Mouse (Mus musculus) urinary bladder, adult 2 months (tissue): Measurements from ENCODE around the gene Setd7. TPM values are rescaled to one million over a fixed set of nuclear protein-coding genes. Genes with fewer than 3 reads are reported as not detected.

Source experiments
- DNase-seq: peaks from one replicate; pipeline ENCODE4 v3.0.0; 2022; ENCODE audit warnings: low spot score
- polyA plus RNA-seq: library from polyadenylated mRNA; depleted of rRNA; stranded (reverse); fragments of >200 nt; gene quantifications from 2 replicates; pipeline ENCODE4 v1.2.3, GENCODE M21; 2012

The Setd7 gene
- polyA plus RNA-seq, 1 experiment: 41.5 TPM

DNA sequence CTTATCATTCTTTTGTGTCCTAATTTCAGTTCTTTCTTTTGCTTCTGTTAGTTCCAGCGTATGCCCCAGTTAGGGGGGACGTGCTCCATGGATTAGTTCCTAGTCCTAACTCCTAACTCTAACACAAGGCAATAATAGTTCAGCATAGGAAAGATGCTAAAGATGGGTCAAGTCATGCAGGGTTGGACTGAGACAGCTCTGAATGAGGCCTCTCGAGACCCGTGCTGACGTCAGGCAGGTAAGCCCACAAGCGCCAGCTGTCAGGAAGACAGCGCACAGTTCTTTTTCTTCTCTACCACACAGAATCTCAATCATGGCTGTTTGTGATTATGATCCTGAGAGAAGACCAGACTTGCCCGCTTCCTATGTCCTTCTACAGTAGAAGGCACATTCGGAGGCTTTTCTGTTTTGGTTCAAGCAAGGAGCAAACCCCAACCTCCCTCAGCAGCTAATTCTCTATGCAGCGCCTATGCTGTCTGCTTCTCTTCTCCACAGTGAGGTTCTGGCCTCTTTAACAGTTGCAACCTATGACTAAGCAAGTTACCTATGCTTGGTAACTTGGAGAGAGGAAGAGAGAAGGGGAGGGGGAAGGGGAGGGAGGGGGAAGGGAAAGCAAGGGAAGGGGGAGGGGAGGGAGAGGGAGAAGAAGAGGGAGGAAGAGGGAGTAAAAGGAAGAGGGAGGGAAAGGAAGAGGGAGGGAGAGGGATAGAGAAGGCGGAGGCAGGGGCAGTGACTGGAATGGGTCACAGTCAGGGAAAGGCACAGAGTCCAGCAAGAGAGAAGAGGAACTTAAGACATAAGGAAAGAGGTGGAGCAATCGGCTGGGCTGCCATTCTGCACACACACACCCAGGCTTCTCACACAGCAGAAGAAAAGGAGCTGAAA is 42.6 kb downstream of the Setd7 start:
- DNase-seq: no peak

DNA sequence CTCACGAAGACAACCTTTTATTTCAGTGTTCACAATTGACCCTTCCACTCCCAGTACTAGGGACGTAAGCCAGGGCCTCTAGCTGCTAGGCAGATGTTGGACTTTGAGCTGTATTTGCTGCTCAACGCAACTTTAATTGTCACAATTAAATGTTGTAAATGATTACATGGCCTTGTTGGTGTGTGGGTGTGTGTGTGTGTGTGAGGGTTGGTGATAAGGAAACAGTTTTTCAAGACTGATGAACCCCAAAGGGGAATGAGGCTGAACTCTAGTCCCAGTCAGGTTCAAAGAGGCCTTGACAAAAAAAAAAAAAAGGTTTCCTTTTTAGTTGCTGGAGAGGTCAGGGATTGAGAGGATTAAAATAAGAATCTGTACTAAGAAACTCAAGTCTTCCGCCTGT is 43.2 kb downstream of the Setd7 start:
- DNase-seq: no peak

DNA sequence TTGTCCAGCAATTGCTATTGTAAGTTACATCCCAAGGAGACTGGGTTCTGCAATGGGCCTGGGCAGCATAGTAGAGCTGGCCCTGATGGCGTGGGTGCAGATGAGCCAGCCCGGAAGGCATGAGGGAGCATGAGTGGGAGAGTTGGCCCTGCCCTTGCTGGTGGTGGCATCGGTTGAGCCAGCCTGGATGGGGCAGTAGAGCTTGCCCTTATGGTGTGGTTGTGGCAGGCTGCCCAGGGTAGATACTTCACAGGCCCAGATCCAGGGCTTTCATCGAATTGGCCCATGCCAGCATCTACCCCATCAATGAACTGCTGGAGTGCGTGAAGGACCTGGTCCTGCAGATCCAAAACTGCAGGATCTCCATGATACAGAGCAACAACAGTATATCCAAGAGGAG is 48.7 kb downstream of the Setd7 start:
- DNase-seq: no peak

DNA sequence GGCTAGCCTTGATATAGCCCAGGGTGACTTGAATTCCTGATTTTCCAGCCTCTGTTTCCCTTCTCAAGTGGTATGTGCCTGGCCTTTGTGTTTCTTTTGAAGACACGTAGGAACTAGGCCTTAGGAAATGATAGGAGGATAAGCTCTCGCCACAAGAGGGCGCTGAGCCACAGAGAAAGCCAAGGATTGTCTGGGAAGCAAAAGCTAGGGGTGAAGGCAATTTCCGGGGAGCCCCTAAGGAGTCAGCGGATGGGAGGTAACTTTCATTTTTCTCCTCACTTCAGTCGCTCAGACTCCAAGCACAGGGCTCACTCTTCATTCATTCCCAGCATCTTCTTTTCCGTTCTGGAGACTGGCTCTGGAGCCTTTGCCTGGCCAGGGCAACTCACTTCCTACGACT is 49.8 kb downstream of the Setd7 start:
- peak; percentile 58 for DNase-seq

DNA sequence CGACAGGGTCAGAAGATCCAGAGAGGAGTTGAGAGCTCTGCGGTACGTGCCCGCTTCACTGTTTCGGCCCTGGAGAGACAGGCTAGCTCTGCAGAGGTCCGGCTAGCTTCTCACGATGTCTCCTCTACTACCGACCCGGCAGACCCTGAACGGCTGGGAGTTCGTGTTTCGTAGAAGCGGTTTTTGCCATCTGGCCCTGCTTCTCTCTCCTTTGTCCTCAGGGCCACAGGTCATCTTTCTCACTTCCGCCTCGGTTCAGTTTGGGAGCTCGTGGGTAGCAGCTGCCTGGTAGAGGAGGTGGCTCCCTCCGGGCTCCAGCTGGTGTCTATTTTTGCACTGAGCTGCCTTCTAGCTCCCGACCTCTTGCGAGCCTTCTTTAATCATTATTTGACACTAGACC is 55.2 kb downstream of the Setd7 start:
- DNase-seq: no peak

DNA sequence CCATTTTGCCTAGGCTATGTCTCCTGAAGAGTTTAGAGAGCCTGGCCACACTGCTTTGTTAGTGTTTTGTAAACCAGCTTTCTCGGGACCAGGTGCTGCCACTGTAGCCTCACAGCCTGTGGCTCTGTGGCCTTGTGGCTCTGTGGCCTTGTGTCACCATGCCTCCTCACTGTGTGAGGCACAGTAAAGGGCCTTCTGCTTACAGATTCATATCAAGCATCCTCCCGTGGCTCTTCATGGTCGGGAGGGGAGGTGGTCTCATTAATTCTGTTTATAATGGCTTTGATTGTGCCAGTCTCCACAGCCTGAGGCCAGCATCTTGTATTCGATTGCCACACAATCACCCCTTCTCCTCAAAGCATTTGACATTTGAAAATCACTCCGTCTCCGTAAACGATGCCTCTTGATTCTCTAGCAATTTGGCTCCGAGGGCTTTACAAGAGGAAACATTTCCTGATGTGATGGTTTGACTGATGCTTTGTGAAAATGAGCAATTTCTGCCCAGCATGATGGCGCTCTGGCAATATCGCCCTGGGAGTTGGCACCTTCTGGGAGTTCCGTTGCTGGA is 56.2 kb downstream of the Setd7 start:
- DNase-seq: no peak

DNA sequence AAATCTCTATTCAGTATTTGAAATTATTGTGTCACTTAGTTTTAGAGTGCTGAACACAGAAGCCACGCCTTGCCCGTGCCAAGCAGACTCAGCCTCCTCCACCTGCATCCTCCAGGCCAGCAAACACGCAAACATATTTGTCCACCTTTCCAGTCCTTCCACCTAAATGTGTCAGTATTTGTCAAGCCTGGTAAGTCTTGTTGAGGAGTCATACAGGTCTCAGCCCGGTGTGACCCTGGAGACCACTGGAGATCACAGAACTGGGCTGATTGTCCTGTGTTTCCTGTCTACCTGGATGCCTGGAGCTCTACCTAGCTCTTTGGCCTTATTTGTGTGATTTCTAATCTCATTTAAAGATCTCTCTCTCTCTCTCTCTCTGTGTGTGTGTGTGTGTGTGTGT is 60.8 kb downstream of the Setd7 start:
- no peak for DNase-seq

DNA sequence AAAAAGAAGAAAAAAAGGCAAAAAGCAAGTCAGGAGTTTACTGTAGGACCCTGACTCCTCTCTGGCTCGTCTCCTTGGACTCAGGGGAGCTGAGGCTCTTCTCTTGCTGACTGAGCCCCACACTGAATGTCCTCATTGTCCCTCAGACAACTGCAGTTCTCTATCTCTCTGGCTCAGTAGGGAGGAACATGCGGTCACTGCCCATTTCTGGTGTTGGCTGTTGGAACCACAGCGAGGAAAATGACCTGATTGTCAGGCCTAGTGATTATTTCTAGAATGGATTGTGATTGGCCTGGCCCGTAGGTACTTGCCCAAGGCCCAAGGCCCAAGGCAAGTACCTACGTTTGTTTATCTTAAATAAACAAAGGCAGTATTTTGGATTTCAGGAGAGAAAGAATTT is 62.0 kb downstream of the Setd7 start:
- DNase-seq: no peak

DNA sequence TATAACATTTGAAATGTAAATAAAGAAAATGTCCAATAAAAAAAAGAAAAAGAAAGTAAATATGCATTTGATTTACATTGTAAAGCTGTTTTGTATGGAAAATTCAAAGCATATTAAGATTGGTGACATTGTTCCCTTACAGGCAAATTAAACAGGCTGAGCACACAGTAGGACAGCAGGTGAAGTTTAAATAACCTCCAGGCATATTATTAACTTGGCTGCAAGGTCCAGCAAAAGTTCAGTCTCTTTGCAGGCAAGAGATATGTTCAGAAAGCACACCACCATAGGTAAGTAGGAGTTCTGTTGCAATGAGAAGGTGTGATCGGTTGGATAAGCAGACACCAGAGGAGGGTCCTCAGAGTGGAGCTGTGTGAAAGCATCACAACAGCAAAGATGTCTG is 62.7 kb downstream of the Setd7 start:
- DNase-seq: no peak

DNA sequence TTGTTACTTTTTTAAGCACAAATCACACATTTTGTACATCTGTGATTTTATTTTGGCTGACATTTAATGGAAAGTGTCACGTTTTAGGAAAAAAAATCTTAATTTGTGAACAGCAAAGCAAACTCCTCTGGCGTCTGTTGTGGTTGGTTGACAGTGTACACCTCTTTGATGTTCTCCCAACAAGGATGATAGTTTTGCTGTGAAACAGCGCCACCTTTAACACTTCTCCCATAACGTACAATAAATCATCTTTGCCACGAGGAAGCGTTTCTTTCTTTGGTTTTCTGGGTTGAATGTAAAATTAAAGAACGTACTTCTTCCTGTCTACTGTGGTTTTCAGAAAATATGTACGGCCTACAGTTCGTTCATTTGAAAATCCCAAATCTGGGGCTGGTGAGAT is 65.0 kb downstream of the Setd7 start:
- no peak for DNase-seq

DNA sequence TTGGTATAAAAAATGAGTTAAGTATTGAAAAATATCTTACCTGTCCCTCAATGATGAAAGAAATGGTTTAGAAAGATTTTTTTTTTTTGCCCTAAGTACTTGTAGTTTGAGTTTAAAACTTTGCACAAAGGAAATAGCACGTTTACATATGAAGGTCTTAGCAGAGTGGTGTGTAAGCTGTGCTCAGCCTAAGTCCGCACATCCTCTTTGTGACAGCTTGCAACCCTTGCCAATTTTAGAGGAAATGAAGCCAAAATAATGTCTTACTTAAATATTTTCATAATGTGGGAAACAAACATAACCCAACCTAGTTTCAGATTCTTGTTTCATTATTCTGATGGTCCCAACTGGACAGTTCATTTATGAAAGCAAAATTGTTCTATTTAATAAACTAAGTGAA is 66.2 kb downstream of the Setd7 start:
- DNase-seq: no peak

DNA sequence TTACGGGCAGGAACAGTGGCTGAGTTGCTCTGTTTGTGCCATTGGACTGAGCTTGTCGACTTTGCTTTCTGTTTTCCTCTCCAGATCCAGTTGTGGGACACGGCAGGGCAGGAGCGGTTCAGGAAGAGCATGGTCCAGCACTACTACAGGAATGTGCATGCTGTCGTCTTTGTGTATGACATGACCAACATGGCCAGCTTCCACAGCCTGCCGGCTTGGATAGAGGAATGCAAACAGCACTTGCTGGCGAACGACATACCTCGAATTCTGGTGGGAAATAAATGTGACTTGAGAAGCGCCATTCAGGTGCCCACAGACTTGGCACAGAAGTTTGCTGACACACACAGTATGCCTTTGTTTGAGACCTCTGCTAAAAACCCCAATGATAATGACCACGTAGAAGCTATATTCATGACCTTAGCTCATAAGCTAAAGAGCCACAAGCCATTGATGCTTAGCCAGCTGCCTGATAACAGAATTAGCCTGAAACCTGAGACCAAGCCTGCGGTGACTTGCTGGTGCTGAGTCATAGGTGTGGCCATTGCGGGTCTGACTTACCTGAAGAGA is 67.3 kb downstream of the Setd7 start:
- no peak for DNase-seq

DNA sequence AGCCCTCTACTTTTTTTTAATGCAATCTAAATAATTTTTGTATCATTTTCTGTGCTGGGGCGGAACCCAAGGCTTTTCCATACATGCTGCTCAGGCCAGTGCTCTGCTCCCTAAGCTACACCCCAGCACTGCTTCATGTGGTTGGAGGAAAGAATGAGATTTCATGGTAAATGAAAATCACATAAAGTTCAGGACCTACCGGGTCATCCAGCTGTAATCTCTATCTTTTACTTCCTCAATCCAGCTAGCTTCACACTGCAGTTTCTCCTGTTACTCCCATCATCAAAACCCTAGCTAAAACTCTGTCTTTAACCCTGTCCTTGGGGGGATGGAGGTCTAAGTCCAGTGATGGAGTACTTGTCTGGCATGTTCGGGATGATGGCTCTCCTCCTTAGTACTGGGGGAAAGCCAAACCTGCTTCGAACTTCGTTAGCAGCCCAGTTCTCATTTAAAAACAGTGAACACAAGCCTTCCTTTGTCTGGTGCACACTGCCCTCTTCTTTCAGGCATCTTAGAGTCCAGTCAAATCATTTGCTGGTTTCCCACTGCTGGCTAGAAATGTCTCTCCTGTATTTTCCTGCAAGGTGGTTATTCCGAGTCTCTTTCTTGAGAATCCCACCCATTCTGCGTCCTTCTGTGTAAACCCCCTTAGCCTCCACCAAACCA is 70.5 kb downstream of the Setd7 start:
- no peak for DNase-seq

DNA sequence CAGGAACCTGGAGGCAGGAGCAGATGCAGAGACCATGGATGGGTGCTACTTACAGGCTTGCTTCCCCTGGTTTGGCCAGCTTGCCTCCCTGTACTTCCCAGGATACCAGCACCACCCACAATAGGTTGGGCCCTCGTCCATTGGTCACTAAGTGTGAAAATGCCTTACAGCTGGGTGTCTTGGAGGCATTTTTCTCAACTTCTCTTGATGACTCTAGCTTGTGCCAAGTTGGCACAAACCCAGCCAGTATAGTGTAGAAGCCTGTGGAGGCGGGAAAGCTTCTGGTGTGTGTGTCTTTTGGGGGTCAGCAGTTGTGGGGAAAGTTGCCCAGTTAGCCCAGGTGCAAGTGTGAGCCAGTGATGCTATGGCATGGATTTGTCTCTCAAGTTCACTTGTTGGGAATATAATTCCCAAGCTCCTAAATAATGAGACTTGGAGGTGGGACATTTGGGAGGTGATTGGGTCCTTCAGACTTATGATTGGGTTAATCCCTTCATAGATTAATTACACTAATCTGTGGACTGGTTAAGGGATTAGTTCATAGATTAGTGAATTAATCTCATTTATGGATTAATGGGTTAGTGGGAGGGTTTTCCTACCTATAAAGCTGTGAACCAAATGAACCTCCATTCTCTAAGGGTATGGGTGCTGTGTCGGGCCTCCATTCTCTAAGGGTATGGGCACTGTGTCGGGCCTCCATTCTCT is 74.0 kb downstream of the Setd7 start:
- no peak for DNase-seq

DNA sequence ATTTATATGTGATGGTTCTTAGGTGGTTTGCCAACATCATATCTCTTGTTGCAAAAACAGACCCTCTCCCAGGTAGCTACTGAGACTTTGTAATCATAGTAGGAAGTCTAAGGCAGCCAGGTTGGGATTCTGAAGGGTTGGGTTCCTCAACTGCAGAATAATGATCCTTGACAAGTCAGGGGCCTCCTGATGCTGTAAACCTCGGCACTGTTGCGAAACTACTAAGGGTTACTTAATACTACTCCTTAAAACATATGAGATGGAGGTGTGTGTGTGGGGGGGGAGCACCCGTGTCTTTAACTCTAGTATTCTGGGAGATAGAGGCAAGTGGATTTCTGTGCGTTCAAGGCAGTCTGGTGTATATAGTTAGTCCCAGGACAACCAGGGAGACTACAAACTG is 75.3 kb downstream of the Setd7 start:
- DNase-seq: no peak

DNA sequence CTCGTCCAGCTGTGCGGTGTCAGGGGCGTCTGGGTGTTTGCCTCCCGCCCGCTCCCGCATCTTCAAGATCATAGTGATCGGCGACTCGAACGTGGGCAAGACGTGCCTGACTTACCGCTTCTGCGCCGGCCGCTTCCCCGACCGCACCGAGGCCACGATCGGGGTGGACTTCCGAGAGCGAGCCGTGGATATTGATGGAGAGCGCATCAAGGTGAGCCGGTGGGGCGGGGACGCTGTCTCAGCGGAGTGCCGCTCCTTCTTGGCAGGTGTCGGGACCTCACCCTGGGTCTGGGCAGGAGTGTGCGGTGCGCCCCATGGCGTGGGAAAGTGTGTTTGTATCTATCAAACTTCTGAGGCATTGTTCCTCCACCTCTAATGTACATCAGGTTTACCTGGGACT is 76.3 kb downstream of the Setd7 start:
- DNase-seq: no peak

DNA sequence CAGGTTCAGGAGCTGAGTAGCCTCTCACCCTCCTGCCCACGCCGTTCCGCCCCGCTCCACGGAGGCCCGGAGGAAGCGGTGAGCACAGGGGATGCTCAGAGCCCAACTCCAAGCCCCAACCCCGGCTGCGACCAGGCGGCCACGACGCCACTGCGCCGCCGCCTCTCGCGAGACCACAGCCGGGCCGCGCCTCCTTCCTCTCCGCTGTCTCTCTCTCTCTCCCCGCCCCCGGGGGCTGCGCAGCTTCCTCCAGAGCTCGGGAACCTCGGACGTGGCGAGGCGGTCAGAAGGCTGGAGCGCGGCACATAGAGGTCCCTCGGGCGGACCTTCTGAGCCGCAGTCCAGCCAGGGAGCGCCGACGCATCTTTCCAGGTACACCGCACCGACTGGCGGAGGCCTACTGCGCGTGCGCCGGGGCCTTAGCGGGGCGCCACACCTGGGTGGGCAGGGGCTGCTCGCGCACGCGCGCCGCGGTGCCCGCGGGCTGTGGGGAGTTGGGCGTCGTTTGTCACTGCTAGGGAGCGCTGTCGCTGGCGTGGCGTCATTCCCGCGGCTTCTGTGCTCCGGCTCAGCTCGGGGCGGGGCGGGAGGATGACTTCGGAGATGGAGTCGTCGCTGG is 76.8 kb downstream of the Setd7 start, which contains the start of gene Rab33b:
Rab33b (plus strand) TSS at position 180 of the 619 bp plus-strand sequence.
- DNase-seq: peak; percentile 97

DNA sequence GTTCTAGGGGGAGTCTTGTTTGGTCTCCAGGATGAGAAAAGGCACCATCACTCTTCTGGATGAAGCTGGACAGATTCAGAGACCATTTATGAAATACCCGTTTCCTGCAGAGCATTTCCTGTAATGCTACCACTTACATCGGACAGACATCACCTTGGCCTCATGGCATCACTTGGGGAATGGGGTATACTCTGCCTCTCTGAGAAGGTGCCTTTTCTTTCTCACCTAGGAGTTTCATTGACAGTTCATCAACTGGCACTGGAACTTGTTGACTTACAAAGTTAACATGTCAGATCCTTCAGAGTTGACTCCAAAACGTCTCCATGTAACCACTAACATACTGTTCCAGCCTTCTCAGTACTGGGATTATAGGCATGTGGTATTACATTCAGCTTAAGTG is 77.9 kb downstream of the Setd7 start:
- DNase-seq: no peak

DNA sequence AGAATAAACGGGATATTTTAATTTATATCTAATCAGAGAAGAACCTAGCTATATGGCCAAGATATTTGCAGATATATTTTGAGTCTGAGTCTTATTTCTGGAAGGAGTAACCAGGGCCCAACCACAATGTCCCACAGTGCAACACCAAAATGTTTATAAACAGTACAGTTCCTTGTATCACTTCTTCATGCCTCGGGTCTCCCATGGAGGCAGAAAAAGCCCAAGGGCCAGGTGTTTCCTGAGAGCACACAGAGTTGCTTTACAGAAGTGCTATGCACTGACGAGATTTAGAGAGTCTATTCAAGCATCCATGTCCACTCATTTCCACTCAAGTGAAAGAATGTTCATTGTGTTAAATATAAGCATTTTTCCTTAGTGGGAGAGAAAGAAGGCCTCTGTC is 78.8 kb downstream of the Setd7 start:
- no peak for DNase-seq

DNA sequence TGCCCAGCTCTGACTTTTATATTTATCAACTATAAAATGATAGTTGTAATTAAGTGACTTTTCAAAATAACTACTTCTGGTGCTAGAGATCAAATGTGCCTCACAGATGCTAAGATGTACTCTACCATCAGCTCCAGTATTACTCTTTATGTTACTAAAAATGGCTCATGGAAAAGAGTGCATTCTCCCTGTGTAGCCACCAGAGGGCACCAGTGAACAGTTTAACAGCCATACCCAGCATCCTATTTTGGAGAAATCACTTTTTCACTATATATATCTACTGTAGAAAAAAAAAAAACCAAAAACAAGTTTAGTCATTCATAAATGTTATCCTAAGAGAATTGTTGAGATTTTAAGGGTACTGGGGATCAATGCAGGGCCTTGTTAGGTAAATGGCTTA is 79.6 kb downstream of the Setd7 start:
- DNase-seq: no peak

DNA sequence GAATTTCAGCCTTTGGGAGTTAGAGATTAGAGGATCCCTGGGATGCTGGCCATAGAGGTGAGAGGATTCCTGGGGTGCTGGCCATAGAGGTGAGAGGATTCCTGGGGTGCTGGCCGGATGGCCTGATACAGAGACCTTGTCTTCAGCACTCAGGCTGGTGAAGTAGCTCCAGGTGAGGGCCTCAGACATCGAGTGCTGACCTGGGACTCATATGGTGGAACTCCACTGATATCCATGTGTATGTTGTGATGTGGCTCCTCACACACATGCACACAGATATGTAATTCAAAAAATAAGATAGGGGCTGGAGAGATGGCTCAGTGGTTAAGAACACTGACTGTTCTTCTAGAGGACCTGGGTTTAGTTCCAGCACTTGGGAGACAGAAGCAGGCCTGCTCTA is 80.8 kb downstream of the Setd7 start:
- no peak for DNase-seq

DNA sequence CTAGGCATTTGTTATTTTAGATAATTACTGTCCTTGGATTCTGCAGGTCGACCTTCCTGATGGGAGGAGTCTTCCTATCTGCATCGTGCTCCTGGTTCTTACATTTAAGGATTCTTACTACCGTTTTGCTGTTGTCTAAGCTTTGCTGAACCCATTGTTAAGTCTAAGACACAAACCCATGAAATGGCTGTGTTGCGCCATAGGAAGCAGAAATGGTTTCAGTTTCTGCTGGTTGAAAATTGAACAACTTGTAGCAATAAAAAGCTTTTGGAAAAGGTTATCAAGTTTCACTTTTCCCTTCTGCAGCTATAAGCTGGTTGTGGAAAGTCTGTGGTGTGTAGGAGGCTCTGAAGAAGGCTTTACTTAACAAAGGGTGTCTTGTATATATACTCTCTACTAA is 85.0 kb downstream of the Setd7 start:
- DNase-seq: no peak
